Mouse (Mus musculus) cerebral cortex, adult 2 months (tissue): ENCODE data around the gene Pllp.

Experiments used
- WGBS: fragments of 180-500 bp; shearing (Covaris S2); methylation state at CpG from one replicate; pipeline ENCODE4 v1.1.7; 2018; 5-methylcytosine and 5-hydroxymethylcytosine counted together

Gene Pllp

DNA sequence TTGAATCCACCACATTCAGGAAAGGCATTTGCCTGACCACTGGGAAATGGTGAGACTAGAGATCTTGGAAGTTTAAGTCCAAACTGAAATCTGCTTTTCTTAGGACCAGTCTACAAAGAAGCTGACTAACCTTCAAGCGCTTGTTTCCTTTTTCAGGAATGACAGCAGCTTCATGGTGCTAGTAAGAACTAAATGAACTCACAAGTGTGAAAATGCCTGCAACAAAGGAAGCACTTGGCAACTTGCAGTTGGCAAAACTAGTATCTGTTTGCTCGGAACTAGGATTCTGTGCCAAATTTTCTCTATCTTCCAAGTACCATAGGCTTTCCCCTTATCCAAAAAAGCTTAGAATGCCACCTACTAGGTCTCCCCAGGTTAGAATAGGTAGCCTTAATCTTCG is 49.9 kb downstream of the Pllp start:
- 50% methylated on average over 3 of the region's 3 CpGs for WGBS

DNA sequence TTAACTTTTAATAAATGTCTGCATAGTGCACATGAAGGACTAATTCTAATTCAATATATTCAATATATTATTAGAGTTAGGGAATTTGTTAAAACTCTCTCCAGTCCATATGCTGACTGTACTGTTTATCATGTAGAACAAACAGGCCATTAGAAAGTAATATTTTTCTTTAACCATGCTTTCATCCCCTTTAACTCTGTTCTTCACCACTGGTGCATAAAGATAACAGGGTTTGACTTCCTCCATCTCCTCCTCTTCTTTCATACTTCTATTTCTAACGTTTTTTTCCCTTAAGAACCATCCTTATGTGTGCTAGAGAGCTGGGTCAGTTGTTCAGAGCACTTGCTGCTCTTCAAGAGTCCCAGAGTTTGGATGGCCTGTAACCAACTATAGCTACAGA is 50.9 kb downstream of the Pllp start:
- WGBS: 55% methylated on average over 1 of the region's 1 CpGs

DNA sequence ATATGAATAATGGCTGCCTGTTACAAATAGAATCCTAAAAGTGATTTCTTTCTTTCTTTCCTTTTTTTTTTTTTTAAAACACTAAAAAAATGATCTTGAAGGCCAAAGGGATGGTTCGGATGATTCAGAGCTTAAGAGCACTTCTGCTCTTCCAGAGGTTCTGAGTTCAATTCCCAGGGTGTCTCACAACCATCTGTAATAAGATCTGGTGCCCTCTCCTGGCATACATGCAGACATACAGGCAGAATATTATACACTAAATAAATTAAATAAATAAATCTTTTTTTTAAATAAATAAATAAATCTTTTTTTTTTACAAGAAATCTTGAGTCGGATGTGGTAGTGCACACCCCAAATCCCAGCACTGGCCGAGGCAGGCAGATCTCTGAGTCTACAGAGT is 54.1 kb downstream of the Pllp start:
- WGBS: 88% methylated on average over 3 of the region's 3 CpGs

DNA sequence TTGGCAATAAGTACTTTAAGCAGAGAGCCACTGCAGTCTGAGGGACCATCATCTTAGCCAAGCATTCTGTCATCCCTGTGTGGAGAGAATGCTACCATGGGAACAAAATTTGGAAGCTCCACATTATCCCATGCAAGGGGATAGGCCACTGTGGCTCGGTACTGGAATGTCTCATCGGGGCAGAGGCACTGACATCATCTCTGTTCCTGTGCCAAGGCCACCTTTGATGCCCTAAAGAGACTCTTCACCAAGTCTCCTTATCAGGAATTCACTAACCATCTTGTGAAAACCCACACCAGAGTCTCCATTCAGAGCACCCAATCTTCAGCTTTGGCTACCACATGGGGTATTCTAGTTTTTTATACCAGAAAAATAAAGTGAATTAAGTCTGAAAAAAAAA is 54.9 kb downstream of the Pllp start:
- 79% methylated on average over 2 of the region's 2 CpGs for WGBS

GRCm38 (mm10) chr8:94633564-94634194 is 62.4 kb downstream of the Pllp start:
- 75% methylated on average over 2 of the region's 2 CpGs for WGBS
